Mouse (Mus musculus) pancreas, adult 10 weeks (tissue): Measurements from ENCODE around the gene Mybl2. TPM values are rescaled to one million over a fixed set of nuclear protein-coding genes. Genes with fewer than 3 reads are reported as not detected.

Experiments
- polyA plus RNA-seq: library from polyadenylated mRNA; stranded (reverse); fragments of 350-450 nt; fragmentation: Illumina TruSeq; extraction: RNeasy Lipid Tissue Mini Kit (QIAGEN cat#74804); gene quantifications from one replicate; pipeline ENCODE4 v1.2.3, GENCODE M21; 2015; ENCODE audit warnings: low read depth, low replicate concordance; ENCODE audit not compliant: insufficient read depth

Mybl2 gene
- polyA plus RNA-seq = 1.2 TPM

DNA sequence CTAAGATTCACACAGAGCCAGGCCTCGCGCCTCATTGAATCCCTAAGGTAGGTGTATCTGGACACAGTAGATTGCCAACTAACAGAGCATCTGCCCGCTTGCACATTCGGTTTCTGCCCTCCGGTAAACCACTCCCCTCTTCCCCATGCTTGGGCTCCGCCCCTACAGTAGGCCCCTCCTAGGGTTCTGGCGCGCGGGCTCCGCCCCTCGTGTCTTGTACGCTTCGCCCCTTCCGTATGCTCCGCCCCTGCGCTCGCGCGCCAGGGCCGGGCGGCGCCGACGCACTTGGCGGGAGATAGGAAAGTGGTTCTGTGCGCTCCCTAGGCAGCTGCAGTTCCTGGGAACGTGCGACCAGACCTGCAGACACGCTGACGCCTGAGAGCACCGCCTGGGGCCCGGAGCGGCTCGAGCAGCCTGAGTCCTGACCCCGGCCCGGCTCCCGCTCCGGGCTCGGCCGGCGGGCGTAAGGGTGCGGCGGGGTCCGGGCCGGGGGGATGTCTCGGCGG is at the start of gene Mybl2:
Gene Mybl2 (plus strand): TSS at position 353 of the 506 bp plus-strand sequence.

DNA sequence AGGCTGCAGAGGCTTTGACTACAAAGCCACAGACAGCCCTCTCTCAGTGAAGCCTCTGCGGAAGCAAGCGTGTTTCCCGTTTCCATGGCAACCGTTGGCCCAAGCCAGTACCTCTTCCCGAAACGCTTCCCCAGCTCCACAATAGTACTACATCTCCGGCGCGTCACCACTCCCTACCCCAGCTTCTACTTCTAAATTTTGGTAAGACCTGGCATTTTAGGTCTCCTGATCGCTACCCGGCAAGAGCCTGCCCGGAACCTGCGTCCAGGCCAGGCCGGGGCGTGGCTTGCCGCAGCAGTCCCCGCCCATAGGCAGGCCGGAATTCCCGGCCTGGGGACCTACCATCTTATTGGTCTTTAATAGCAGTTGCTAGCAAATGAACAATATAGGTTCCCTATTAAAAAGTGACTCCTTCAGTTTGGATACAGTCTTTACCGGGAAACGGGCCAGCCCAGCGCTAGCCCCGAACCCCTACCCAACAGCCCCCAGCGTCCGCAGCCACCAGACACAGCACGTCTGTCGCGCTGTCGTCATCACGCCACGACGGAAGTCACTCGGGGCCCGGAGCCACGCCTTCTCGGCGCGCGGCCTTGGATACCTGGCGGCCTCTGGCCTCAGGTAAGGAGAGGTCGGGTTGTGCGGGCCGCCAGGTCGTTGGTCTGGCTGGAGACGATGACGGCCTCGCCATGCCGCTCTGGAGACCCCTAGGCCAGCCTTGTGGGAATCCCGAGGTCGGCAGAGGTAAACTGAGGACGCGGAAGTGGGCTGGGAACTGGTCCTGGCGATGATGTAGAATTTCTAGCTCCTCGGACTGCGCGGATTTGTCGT is 37.4 kb upstream of the Mybl2 start, which contains the start of gene Ift52:
Gene Ift52 (plus strand): TSS at position 439 of the 828 bp plus-strand sequence.

DNA sequence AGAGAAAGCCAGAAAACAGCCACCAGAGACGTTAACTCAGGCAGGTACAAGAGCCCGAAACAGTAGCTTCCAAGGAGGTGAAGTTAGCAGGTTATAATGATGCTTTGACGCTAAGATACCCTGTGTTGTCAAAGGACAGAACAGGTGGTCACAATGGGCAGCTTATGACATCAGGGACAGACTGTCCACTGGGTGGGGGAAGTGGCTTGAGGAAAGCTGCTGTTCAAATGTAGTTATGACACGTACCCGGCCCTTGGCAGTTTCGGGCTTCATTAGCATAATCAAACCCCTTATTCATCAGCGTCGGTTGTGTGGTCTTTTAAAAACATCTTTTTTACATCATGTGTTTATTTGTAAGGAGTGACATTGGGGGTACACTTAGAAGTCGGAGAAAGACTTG is 33.2 kb downstream of the Mybl2 start, which contains the start of gene Gtsf1l:
Gene Gtsf1l (minus strand): TSS at position 128 of the 400 bp plus-strand sequence.

Other genes with a start within 250 kb of the Mybl2 start
- 254 TPM for gene Srsf6, start 123.2 kb upstream of the Mybl2 start, polyA plus RNA-seq
- not detected for gene L3mbtl1, start 111.2 kb upstream of the Mybl2 start, polyA plus RNA-seq
- gene Sgk2, start 67.4 kb upstream of the Mybl2 start, polyA plus RNA-seq = 1.7 TPM
- gene Ift52, start 37.3 kb upstream of the Mybl2 start, polyA plus RNA-seq = 6.0 TPM
- gene Gtsf1l, start 33.2 kb downstream of the Mybl2 start, polyA plus RNA-seq = not detected
- gene Tox2, start 148.4 kb downstream of the Mybl2 start, polyA plus RNA-seq = 0.41 TPM